Mouse (Mus musculus) bone marrow macrophage, adult 2 months (primary cell): ENCODE results near the gene Slc24a3.

Source experiments
- CTCF ChIP-seq: IDR thresholded peaks from 2 replicates; pipeline ENCODE4 v1.5.1; 2012; ENCODE audit warnings: low read depth, mild to moderate bottlenecking, low read length, moderate library complexity
- POLR2A ChIP-seq: IDR thresholded peaks from 2 replicates; pipeline ENCODE4 v1.6.1; 2012; ENCODE audit warnings: mild to moderate bottlenecking, low read depth, low read length, borderline replicate concordance

GRCm38 (mm10) chr2:145217422-145217821 is 49.9 kb downstream of the Slc24a3 start:
- no peak for TF ChIP-seq POLR2A
- TF ChIP-seq CTCF, result no peak
